Mouse (Mus musculus) thymus, adult 2 months (tissue): ENCODE measurements around the gene Pxn.

Experiments
- CTCF ChIP-seq: fragments of 200-500 bp; IDR thresholded peaks from 2 replicates; pipeline ENCODE4 v1.5.1; 2012; ENCODE audit warnings: mild to moderate bottlenecking, control low read depth, low read length, moderate library complexity, borderline replicate concordance; ENCODE audit not compliant: control insufficient read depth, poor library complexity, insufficient read depth; ENCODE audit errors: extremely low read depth
- POLR2A ChIP-seq: fragments of 200-500 bp; IDR thresholded peaks from 2 replicates; pipeline ENCODE4 v1.6.1; 2012; ENCODE audit warnings: mild to moderate bottlenecking, low read length, control low read depth, moderate library complexity; ENCODE audit not compliant: control insufficient read depth, poor library complexity, insufficient read depth; ENCODE audit errors: extremely low read depth

- TF ChIP-seq CTCF (no peak), POLR2A (no peak)
Observed at GRCm38 (mm10) chr5:115546536-115546935, 40.1 kb downstream of the Pxn start.
